Mouse (Mus musculus) layer of hippocampus, postnatal 10 days (tissue): ENCODE data around the gene Sgpp1. TPM values are rescaled to one million over a fixed set of nuclear protein-coding genes. Genes with fewer than 3 reads are reported as not detected.

Experiments used
- DNase-seq, 2 experiments: peaks; one replicate each; pipeline ENCODE4 v3.0.0; 2021; ENCODE audit warnings: low spot score in 2 of 2
- long read RNA-seq: library from polyadenylated mRNA; stranded (forward); transcript quantifications from one replicate; pipeline ENCODE4 v2.0.0, GENCODE M21; 2023
- total RNA-seq, 2 experiments: library from RNA; stranded (reverse); gene quantifications; 2 replicates each; pipeline ENCODE4 v1.2.3; 2021

Gene Sgpp1
- 10 to 100 TPM; 28.5 to 29.6 TPM for total RNA-seq
- long read RNA-seq, transcript Sgpp1-201 (3 exons, 3,323 nt): major isoform, 24 of 30 reads
- long read RNA-seq, partial matches to known transcripts: 5 of 30 reads
- long read RNA-seq, other reads (novel, unspliced or antisense): 1 of 30 reads

DNA sequence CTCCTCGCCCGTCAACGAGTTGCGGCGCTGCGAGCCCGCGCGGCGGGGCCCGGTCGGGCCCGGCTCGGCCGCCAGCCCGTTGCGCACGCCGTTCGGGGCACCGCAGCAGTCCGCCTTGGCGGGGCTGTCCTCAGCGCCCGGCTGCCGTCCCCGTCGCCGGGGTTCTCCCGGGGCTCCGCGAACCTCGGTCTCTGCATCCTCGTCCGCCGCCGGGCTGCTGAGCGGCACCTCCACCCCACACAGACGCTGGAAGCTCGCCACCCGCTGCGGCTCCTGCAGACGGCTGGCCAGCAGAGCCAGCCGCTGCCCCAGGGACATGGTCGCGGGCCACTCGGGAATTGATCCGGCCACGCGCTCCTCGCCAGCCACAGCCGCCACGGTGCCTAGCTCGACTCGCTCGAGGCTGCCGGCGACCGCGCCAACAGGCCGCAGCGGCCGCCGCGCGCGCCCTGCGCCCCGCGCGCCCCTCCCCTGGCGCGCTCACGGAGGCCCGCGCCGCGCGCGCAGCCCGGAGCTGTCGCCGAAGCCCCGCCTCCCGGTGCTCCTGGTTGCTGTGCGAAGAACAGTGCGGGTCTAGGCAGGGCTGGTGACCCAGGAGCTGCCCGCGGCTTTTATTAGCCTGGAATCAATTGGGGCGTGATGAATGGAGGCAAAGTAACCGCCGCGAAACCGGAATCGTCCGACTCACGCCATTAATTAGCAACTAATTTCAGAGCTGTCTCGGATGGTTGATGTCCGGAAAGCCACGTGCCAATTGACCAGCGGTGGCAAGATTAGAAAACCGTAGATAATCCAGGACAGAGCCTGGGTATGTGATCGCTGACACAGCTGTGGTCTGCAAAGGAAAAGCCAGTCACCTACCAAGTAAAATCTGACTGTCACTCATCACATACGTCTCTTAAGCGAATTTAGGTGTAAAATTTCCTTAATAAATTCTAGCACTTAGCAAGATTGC, at the start of gene Sgpp1:
Sgpp1 (minus strand) TSS at position 484 of the 955 bp plus-strand sequence.
- peak; percentile 69 to 85 for DNase-seq

- DNase-seq: no peak
Observed at GRCm38 (mm10) chr12:75784271-75784751, 48.8 kb upstream of the Sgpp1 start.

GRCm38 (mm10) chr12:75781995-75782394, 46.5 kb upstream of the Sgpp1 start:
- DNase-seq: no peak

- no peak for DNase-seq
Observed at GRCm38 (mm10) chr12:75781445-75781844, 45.9 kb upstream of the Sgpp1 start.

GRCm38 (mm10) chr12:75772424-75773034, 37.0 kb upstream of the Sgpp1 start:
- DNase-seq: peak; percentile 49 to 51

DNA sequence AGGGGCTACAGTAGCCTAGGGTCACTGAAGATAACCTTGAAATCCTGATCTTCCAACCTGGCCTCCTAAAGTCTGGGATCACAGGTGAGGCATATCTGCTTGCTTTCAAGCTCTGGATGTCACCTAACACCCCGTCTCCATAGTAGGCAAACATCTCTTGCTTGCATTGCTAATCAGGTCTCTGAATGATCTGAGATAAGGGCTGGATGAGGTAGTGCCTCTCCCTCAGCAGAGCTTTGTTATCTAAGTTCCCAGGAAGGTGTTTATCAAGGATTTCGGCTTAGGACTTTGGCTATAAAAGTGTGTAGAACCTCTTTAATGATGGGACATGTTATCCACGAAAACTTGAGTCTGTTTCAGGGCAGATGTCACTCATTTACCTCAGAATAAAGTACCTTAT, 35.9 kb upstream of the Sgpp1 start:
- DNase-seq: no peak

GRCm38 (mm10) chr12:75766885-75767317, 31.4 kb upstream of the Sgpp1 start:
- DNase-seq: no peak

- DNase-seq: no peak
Observed at GRCm38 (mm10) chr12:75766395-75766794, 30.9 kb upstream of the Sgpp1 start.

DNA sequence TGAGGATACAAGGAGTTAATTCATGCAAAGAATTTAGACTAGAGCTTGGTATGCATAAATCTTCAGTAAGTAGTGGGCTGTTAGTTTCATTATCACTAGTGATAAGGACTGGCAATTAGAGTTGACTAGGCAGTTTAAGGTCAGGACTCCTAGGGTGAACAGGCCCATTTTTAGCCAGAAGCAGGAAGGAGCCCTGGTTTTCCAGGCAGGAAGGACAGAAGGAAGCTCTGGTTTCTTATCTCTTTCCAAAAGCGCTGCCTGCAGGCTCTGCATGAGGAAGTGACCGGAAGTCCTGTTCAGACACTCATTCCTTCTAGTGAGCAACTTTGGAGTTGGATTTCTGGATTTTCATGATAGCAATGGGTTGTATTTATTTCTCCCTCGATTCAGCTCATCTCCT, 30.2 kb upstream of the Sgpp1 start:
- no peak for DNase-seq

GRCm38 (mm10) chr12:75756387-75756786, 20.9 kb upstream of the Sgpp1 start:
- DNase-seq: no peak

DNA sequence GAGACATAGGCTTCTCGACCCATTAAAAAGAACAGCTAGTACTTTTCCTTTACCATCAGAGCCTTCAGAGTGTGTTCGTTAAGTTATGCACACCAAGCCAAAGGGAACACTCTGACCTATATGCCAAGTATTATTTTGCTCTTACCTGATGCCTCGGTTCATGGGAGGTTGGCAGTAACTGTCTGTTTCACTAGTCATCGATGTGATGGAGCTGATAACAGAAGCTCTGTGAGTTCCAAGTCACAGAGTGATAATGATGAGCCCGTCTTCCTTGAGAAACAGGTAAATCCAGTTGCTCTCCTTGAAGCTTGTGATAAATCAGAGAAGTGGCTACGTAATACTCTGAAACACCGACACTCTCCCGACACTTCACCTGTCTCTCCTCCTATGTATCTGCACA, 18.2 kb upstream of the Sgpp1 start:
- DNase-seq: no peak

DNA sequence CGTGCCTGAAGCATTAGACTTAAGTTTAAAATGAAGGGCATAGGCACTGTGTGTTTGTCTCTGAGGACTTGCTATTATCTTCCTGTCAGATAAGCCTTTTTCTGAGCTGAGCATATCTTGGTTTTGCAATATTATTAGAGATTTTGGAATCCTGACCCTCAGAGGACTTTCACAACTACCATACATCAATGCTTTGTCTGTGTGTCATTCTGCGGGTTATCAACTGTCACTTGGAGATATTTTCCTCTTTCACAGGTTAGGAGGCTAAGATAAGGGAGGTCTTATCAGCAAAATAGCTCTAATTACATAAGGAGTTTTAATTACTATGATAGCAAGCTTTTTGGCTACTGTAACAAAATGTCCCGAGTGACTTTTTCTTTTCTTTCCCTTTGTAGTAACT, 16.5 kb upstream of the Sgpp1 start:
- no peak for DNase-seq

DNA sequence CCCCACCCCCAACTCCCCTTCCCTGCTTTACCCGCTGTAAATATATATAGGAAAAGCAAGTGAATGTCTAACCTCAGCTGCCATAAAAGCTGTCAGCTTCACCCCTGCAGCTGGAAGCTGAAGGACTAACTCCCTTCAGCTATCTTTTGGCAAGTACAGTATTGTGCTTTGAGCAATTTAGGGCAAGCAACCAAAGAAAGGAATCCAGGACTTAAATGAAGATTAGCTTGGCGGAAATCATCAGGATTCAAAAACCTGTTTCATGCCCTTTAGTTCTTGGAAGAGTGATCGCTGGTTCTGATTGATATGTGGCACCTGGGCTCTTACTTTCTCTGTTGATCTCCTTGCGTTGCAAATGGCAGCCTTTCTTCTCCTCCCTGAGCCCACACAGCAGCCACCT, 13.0 kb upstream of the Sgpp1 start:
- DNase-seq: no peak

- DNase-seq: no peak
Observed at GRCm38 (mm10) chr12:75745697-75746290, 10.3 kb upstream of the Sgpp1 start.

GRCm38 (mm10) chr12:75742101-75742500, 6.6 kb upstream of the Sgpp1 start:
- no peak for DNase-seq

DNA sequence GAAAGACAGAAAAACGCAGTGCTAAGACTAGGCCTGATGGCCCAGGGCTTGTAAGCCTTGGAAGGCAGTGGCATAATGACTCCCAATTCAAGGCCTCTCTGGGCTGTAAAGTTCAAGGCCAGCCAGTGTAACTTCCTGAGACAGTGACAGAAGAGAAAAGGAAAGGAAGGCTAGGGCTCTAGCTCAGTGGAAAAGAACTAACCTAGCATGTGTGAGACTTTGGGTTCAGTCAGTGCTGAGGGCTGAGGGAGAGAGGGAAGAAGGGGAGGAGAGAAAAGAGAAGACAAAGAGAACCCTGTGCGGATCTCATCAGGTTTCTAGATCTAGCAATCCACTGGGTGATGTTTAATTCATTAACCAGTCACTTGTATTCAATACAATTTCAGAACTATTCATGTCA, 5.7 kb upstream of the Sgpp1 start:
- DNase-seq: no peak

- no peak for DNase-seq
Observed at GRCm38 (mm10) chr12:75740451-75740850, 4.9 kb upstream of the Sgpp1 start.

DNA sequence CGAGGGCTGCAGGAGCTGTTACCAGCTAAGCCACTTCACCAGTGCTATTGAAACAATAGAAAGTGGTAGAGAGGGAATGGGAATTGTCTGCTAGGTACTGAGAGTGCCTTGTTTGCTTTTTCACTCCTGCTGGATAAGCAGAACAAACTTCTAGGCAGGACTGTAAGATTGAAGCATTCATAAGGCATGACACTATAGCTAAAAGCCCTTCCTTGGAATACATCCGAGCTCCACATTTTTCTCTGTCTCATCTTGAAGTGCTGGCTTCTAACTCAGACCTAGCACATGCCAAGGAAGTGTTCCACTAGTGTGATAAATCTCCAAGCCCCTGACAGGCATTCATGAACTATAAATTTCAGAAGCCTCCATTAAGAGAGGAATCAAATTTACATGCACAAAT, 4.1 kb upstream of the Sgpp1 start:
- no peak for DNase-seq

DNA sequence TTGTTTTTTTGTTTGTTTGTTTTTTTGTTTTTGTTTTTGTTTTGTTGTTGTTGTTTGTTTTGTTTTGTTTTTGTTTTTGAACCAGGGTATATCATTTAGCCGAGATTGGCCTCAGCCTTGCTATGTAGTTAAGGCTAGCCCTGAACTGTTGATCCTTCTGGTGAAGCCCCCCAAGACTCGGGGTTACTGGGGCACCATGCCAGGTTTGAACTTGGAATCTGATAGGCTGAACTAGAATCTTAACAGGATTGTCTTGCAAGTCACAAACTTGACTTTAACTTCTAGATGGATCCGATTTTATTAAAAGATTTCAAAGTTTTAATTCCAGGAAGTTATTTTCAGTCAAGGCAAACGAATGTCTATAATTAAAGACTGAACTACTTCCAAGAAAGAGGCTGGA, 767 bp upstream of the Sgpp1 start:
- no peak for DNase-seq

DNA sequence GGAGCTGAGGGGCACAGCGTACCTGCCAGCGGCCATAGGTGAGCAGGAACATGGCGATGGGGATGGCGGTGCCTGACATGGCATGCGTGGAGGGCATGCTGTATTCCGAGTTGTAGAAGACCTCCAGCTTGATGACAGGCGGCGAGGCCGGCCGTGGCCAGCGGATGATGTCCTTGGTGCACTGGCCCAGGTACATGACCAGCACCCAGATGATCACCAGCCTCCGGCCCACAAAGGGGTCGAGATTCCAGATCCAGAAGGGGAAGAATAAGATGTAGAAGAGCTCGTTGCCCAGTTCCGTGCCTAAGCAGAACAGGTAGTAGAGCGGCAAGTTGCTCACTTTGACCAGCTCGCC, 661 bp downstream of the Sgpp1 start:
- DNase-seq: no peak

- no peak for DNase-seq
Observed at GRCm38 (mm10) chr12:75734167-75734566, 1.4 kb downstream of the Sgpp1 start.
